Mouse (Mus musculus): ENCODE measurements at regions not wholly inside any gene's neighbourhood (a gene's known extent, or its start where the extent isn't known, plus 50 kb on each side); places are given as distances from the start of the nearest gene placed in this dataset.

- no peak for TF ChIP-seq CTCF (IDR thresholded peaks at IDR 0.05; ENCODE audit: extremely low read depth, insufficient read depth, low read length)
- TF ChIP-seq POLR2A (IDR thresholded peaks at IDR 0.05; ENCODE audit: extremely low read depth, insufficient read depth, low read length): no peak
These were observed 454.9 kb downstream of the 1700129C05Rik start for GRCm38 (mm10) chr14:58687814-58688213.
